Mouse (Mus musculus) kidney, postnatal 14 days (tissue): Measurements from ENCODE around the gene Htt.
A peak's percentile ranks its signal among the peaks of the same experiment; 100 is the strongest.
"Not testable (repeated sequence)": the region's sequence is repeated elsewhere in the genome, so short reads cannot be mapped to it uniquely, and the experiment has no call there.

Experiments
- DNase-seq: peaks from one replicate; pipeline ENCODE4 v3.0.0; 2022; ENCODE audit warnings: mixed read lengths

Gene Htt

DNA sequence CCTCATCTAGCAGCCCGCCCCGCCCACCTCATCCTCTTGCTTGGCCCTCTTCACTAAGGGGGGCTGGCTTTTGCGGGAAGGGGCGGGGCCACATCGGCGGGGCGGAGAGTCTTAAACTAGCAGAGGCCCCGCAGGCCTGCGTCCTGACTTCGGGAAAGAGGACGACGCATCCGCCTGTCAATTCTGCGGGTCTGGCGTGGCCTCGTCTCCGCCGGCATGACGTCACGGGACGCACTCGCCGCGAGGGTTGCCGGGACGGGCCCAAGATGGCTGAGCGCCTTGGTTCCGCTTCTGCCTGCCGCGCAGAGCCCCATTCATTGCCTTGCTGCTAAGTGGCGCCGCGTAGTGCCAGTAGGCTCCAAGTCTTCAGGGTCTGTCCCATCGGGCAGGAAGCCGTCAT lies at the start of gene Htt:
Gene Htt (plus strand): TSS at position 232 of the 400 bp plus-strand sequence.
- peak; percentile 97 for DNase-seq

DNA sequence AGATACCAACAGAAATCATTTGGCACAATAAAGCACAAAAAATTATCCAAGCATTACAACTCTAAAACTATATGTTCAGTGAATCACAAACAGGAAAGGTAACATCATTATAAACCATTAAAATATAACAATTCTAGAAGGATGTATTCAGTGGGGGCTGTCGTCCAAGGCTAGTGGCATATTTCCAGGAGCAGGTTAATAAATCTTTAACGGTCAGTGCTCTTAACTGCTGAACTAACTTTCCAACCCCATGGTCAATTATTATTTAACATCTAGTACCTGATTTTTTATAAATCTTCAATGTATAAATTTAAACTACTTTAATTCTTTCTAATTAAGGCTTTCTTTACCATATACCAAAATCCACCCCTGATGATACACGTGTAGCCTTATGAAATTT lies 47.2 kb upstream of the Htt start:
- peak; percentile 7 for DNase-seq

DNA sequence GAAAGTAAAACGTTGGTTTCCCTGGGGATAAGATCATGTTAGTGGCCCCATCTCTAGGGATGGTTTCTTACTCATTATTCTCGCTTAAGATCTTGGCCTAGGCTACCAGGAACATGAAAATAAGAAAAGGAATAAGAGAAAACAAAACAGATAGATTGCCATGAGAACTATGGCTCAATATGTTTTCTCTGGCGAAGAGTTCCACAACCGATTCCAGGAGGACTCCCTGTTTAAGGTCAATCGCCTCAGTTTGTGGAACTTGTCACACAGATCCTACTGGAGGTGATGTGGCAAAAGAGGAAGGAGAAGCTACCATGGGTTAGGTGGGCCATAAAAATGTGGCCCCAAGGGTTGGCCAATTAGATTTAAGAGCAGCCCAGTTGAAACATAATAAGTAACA lies 46.7 kb upstream of the Htt start:
- no peak for DNase-seq

DNA sequence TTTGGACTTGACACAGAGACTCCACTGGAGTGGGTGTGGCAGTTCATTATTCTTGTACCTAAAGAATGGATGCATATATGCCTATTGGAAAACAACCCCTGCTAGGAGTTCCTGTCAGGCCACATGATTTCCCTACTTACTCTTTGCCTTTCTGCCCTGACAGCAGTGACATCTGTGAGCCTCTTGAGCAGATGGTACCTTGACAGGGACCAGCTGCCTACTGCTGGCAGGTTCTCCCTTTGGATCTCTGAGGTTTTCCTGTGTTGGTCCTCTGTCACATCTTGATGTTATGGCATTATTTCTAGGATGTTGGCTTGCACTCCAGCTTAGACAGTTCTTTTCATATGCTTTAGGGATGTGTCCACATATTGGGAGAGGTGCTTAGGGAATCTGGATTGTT lies 32.4 kb upstream of the Htt start:
- no peak for DNase-seq

DNA sequence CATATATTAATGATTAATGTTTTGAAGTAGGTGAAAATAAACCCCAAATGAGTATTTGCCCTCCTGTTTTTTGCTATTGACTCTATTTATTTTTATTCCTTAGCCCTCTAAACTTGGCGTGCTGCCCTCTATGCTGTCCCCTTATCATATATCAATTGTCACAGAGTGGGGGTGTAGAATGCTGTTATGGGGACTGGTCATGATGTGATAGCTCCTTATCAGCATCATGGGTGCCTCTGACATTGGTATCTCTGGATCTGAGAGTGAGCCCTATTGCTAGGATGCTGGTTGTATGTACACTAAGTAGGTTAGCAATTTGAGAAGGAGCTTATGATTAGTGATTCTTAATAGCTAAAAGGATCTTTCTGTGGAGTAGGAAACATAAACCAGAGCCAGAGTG lies 31.3 kb upstream of the Htt start:
- no peak for DNase-seq

DNA sequence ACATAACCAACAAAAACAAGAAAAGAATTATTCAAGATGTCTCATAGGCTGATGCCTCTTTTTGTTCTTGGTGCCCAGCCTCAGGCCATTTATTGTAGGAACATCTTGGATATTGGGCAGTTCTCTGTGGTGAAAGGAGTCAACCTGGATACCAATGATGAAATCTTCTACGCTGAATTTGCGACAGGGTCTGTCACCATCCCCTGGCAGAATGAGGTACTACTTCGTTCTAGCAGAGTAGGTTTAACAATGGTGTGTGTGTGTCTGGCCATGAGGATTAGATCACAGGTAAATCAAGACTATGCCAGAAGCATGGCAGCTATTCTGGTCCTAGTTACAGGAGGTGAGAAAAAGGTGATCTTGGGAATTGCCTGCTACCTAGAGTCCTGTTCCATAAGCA lies 10.1 kb upstream of the Htt start:
- no peak for DNase-seq

DNA sequence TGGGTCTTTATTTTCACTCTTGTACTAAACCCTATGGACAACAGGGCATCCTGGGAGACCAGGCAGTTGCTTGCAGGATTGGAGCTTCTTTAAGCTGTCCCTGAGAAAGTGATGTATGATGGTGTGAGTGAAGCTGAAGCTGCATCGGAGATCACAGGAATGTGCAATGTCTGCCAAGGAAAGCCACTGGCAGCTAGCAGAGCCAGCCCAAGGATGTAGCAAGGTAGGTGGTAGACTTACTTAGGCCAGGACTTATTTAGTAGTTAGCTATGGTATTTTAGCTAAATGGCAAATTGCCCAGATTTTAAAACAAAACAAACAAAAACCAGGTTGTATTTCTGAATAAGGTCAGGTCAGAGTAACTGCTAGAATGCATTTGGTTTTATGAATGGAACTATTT lies 2.8 kb upstream of the Htt start:
- no peak for DNase-seq

DNA sequence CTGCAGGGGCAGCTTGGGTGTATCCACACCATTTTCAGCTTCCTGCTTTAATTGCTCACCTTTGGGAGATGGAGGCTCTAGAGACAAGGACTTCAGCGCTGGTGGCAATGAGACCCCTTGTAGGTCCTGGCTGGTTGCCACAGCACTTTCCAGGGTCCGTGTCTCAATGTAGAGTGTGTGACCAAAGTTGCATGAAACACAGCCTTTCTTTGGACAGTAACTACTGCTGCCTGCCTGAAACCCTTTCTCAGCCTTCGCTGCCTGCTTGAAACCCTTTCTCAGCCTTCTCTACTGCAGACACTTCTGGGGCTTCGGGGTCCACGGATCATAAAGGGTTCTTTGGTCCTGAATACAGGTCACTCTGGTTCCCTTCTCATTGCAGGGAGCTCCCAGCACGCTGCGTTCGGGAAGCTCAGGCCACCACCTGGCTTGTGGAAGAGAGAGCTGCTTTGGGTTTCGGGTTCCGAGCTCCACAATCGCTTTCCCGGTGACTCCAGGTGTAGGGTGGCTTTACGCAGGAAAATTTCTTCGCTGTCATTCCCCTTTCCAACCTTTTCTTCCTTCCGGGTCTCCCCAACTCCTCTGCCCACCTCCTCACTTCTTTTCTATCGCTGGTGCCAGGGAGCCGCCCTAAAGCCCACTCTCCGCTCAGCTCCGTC lies 561 bp upstream of the Htt start:
- DNase-seq: no peak

DNA sequence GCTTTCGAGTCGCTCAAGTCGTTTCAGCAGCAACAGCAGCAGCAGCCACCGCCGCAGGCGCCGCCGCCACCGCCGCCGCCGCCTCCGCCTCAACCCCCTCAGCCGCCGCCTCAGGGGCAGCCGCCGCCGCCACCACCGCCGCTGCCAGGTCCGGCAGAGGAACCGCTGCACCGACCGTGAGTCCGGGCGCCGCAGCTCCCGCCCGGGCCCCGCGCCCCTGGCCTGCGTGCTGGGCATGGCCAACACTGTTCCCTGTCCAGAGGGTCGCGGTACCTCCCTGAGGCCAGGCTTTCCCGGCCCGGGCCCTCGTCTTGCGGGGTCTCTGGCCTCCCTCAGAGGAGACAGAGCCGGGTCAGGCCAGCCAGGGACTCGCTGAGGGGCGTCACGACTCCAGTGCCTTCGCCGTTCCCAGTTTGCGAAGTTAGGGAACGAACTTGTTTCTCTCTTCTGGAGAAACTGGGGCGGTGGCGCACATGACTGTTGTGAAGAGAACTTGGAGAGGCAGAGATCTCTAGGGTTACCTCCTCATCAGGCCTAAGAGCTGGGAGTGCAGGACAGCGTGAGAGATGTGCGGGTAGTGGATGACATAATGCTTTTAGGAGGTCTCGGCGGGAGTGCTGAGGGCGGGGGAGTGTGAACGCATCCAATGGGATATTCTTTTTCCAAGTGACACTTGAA lies 533 bp downstream of the Htt start:
- no peak for DNase-seq

DNA sequence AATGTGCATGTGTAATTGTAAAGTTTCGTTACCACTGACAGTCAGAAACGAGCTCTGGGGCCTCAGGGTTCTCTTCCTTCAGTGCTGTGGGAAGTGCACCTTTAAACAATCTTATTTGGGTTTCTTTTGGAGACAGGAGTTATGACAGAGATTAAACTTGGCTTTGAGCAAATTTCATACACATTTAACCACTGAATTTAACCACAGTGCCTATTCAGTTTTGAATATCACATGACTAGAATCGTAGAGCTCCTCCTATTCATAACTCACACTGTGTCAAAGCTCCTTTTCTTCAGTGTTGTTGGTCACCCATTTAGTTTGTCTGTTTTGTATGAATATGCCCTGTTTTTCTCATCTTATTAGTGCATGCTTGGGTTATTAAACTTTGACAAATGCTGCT lies 10.3 kb downstream of the Htt start:
- no peak for DNase-seq

DNA sequence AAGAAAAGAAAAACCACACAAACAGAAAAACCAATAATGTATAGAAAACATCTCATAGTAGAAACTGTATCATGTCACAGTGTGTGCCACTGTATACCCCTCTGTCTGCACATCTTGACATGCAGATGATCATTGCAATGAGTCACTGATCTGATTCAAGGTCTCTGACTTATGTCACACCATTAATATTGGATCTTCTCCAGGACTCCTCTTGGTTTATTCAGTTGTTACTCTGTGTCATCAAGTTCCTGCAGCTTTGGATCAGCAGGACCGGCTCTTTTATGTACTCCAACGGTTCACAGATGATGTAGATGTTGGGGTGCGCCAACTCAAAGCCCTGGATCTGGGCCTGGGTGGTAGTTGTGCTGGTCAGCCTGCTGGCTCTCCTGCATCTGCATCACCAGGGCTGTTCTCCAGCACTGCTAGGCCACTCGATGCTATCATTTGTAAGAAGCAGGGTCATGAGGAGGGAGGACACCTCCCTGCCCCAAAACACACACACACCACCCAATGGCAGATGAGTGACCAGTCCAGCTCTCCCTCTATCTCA lies 11.2 kb downstream of the Htt start:
- no peak for DNase-seq

DNA sequence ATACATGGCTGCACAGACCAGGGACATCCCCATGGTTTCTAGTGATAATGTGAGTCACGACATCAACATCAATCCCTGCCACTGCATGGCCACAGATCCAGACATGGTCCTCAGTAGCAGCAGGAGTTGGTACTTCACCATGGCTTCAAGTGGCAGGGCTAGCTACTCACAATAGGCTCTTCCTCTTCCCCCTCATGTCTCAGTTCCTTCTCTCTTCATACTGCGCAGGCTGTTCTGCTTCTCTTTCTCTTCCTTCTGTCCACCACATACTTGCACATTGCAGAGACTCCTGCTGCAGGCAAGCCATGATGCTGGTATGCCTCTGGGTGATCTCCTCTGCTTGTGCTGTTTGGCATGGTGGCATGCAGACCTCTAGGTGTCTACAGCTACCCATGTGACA lies 11.9 kb downstream of the Htt start:
- no peak for DNase-seq

DNA sequence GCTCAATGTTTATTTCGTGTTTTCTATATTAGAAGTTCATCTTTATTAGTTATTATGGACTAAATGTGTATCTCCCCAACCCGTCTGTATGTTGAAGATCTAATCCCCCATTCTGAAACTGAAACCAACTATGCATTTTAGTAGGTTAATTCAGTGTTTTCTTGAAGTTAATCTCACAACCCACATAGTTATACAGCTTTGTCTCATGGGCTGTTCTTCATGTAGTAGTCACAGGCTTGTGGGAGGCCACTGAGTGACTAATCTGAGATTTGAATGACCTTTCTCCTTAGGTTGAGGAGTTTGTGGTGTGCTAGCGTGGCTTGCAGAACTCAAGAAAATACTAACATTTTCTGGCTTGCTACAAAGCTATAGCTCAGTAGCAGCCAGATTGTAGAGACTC lies 23.5 kb downstream of the Htt start:
- no peak for DNase-seq

DNA sequence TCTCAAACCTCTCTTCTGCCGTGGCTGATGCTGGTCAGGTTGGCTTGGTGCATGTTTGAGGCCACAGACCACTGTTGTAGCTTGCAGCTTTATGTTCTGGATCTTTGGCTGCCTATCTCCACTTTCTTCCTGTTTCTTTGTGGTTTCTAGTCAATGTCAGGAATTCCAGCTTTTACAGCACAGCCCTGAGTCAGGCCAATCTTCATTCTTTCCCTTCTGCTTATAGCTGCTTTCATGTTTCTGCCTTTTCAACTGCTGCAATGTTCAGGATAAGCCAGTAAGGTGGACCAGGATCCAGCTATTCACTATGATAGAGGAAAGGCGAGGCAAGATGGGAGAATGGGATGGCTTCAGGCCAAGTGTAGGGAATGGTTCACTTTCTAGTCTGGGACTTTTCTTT lies 29.6 kb downstream of the Htt start:
- no peak for DNase-seq

DNA sequence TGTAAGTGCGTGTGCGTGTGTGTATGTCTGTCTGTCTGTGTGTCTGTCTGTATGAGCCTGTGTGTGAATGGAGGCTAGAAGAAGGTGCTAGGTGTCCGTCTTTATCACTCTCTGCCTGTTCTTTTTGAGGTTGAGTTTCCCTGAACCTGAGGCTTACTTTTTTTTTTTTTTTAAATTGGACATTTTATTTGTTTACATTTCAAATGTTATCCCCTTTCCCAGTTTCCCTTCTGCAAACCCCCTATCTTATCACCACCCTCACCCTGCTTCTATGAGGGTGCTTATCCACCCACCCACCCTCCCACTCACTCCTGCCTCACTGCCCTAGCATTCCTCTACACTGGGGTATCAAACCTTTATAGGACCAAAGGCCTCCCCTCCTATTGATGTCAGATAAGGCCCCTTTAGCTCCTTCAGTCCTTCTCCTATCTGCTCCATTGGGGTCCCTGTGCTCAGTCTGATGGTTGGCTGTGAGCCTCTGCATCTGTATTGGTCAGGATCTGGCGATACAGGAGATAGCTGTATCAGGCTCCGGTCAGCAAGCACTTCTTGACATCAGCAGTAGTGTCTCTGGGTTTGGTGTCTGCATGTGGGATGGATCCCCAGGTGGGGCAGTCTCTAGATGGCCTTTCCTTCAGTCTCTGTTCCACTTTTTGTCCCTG lies 38.9 kb downstream of the Htt start:
- no peak for DNase-seq

DNA sequence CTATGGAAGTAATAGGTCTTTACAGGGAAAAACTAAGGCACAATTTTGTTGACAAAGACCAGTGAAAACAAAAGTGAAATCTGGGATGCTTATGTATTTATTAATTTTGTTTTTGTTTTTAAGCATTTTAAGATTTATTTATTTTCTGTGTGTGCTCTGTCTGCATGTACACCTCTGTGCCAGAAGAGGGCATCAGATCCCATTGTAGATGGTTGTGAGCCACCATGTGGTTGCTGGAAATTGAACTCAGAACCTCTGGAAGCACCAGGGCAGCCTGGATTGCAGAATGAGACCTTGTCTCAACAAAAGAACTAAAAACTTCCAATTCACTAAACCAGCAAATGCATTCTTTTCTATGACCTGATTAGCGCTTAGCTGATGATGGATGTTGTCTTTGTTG lies 44.5 kb downstream of the Htt start:
- no peak for DNase-seq

DNA sequence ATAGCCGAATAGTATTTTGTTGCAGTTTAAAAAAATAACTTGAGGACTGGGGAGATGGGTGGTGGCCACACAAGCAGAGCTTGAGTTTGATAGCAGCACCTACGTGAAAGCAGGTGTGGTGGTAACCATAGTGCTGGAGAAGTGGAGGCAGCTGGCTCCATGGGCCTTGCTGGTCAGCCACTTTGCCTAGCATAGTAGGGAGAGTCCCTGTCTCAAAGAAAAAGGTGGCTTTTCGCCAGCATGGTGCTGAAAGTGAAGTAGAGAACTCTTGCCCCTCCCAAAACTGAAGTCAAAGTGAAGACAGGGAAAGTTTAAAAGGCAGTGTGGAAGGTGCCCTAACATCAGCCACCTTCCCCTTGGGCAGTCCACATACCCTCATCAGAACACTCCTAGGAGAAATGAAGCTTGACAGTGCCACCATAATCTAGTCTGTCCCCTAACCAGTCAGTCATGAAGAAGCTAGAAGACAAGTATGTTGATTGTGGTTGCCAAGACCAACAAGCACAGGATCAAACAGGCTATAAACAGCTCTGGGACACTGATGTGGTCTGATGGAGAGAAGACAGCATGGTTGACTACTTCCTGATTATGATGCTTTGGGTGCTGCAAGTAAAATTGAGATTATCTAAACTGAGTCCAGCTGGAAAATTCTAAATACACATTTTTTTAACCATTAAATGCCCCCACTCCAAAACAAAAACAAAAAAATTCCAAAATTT lies 61.0 kb downstream of the Htt start:
- DNase-seq: no peak

DNA sequence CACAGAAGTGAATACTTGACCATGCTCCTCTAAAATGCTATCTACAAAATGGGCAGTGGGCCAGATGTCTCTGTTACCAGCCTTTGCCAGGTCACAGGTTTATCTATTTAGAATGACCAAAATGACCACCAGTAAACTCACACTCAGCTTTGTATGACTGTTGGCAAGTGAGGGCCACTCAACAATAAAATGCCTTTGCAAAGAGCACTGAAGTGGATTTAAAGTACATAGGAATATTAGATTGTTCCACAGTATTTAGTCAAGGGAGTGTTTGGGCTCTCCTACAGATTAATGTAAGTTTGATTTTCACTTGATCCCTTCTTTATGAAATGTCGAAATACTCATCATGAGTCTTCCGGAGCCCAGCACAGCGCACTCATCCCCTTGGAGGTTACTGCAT lies 92.5 kb downstream of the Htt start:
- DNase-seq: no peak

DNA sequence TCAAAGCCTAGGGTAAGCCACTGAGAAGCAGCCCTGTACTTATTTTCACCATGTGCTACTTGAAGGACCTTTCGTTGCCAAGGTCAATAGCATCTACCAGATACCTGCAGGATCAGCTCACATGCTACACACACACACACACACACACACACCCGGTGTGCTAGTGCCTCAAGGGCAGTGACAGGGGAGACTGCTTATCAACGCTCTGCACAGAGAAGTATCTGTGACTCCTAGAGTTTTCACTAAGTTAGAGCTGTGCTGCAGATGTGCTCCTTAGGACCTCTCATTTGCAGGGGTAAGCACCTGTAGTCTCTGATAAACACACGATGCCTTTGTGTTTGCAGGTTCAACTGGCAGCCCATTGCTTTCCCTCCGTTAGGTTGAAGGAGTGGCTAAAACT lies 103.8 kb downstream of the Htt start:
- no peak for DNase-seq

DNA sequence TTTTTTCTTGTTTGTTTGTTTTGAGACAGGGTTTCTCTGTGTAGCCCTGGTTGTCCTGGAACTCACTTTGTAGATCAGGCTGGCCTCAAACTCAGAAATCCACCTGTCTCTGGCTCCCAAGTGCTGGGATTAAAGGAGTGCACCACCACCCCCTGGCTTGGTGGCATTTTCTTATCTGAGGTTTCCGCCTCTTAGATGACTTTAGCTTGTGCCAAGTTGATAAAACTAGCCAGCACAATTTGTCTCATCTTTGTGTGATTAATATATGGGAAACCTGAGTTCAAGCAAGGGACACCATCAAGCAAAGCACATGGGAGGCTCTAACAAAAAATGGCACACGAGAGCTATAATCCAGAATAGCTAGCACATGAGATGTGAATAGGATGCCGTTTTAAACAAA lies 118.8 kb downstream of the Htt start:
- DNase-seq: not testable (repeated sequence)

DNA sequence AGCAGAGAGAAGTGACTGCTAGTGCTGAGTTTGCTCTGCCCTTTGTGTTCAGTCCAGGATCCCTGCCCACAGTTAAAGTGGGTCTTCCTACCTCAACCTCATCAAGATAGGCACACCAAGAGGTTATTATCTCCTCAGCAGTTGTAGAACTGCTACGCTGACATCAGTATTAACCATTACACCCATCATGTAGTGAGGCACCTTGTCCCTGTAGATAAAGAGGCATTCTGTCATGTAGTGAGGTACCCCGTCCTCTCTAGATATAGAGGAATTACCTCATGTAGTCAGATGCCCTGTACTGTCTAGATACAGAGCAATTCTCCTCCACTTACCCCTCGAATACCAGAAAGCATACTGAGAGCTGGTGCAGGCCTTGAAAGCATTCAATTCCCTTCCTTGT lies 119.5 kb downstream of the Htt start:
- no peak for DNase-seq

DNA sequence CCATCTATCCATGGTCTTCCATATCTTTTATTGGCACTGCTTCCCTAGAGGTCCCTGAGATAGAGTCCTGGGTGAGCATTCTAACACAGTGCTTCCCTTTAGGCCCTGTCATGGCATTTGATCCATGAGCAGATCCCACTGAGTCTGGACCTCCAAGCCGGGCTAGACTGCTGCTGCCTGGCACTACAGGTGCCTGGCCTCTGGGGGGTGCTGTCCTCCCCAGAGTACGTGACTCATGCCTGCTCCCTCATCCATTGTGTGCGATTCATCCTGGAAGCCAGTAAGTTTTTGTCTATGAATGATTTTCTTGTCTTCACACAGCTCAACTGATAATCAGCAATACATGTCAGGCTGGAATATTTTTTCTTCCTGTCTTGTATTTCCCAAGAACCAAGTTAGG lies 123.7 kb downstream of the Htt start:
- DNase-seq: no peak

DNA sequence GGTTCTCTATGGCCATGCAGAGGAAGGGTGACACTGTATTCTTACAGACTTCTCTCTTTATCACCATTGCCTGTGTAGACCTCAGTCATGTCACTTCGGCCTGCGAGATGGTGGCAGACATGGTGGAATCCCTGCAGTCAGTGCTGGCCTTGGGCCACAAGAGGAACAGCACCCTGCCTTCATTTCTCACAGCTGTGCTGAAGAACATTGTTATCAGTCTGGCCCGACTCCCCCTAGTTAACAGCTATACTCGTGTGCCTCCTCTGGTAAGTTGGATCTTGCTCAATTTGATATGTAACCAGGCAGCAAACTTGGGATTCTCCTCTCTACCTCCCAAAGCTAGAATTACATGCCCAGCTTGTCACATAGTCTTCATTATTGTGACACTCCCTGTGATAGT lies 127.7 kb downstream of the Htt start:
- DNase-seq: no peak
